Mouse (Mus musculus) lung, embryonic 14.5 days (tissue): ENCODE measurements around the gene Wapl. TPM values are rescaled to one million over a fixed set of nuclear protein-coding genes. Genes with fewer than 3 reads are reported as not detected.

Experiments
- ATAC-seq: fragments of 200-750 bp; cut with Nextera tagmentation; 2 replicates; pipeline ENCODE4 v1.8.0; 2017; ENCODE audit warnings: mild to moderate bottlenecking, moderate TSS enrichment, moderate library complexity; ENCODE audit not compliant: insufficient read depth
- DNase-seq: peaks from one replicate; pipeline ENCODE4 v3.0.0-alpha.2; 2015
- H3K27ac ChIP-seq: fragments of 300-500 bp; sonication (generic); 2 replicates; pipeline ENCODE4 v1.5.1; 2014; ENCODE audit warnings: low read depth, mild to moderate bottlenecking, moderate library complexity
- H3K27me3 ChIP-seq: fragments of 300-500 bp; sonication (generic); 2 replicates; pipeline ENCODE4 v1.6.1; 2014; ENCODE audit warnings: low read length, control low read depth; ENCODE audit not compliant: insufficient read depth
- H3K36me3 ChIP-seq: fragments of 300-500 bp; sonication (generic); 2 replicates; pipeline ENCODE4 v1.6.1; 2014; ENCODE audit warnings: control low read depth; ENCODE audit not compliant: insufficient read depth
- H3K4me1 ChIP-seq: fragments of 300-500 bp; sonication (generic); 2 replicates; pipeline ENCODE4 v1.6.1; 2014; ENCODE audit warnings: antibody characterized with exemption, control low read depth; ENCODE audit not compliant: insufficient read depth
- H3K4me2 ChIP-seq: fragments of 300-500 bp; sonication (generic); 2 replicates; pipeline ENCODE4 v1.6.1; 2014; ENCODE audit warnings: mild to moderate bottlenecking
- H3K4me3 ChIP-seq: fragments of 300-500 bp; sonication (generic); 2 replicates; pipeline ENCODE4 v1.5.1; 2014; ENCODE audit warnings: low read depth, low read length
- H3K9ac ChIP-seq: fragments of 300-500 bp; sonication (generic); 2 replicates; pipeline ENCODE4 v1.6.1; 2014
- H3K9me3 ChIP-seq: fragments of 300-500 bp; sonication (generic); 2 replicates; pipeline ENCODE4 v1.6.1; 2016; ENCODE audit warnings: low read depth, low read length, control low read depth
- CTCF ChIP-seq: IDR thresholded peaks from 2 replicates; pipeline ENCODE4 v1.5.1; 2016; ENCODE audit warnings: antibody characterized with exemption, low read depth
- WGBS: fragments of 180-500 bp; shearing (Covaris S2); extraction: QIAGEN DNeasy Blood & Tissue Kit; methylation state at CpG from one replicate; pipeline ENCODE4 v1.1.7; 2014; 5-methylcytosine and 5-hydroxymethylcytosine counted together
- polyA plus RNA-seq: library from polyadenylated mRNA; unstranded; fragments of >200 nt; fragmentation: Nextera tagmentation; extraction: Ambion mirVana; gene quantifications from 2 replicates; pipeline ENCODE4 v1.2.1, GENCODE M21; 2014

Wapl gene
- 28.2 and 29.2 TPM in 2 replicates for polyA plus RNA-seq

DNA sequence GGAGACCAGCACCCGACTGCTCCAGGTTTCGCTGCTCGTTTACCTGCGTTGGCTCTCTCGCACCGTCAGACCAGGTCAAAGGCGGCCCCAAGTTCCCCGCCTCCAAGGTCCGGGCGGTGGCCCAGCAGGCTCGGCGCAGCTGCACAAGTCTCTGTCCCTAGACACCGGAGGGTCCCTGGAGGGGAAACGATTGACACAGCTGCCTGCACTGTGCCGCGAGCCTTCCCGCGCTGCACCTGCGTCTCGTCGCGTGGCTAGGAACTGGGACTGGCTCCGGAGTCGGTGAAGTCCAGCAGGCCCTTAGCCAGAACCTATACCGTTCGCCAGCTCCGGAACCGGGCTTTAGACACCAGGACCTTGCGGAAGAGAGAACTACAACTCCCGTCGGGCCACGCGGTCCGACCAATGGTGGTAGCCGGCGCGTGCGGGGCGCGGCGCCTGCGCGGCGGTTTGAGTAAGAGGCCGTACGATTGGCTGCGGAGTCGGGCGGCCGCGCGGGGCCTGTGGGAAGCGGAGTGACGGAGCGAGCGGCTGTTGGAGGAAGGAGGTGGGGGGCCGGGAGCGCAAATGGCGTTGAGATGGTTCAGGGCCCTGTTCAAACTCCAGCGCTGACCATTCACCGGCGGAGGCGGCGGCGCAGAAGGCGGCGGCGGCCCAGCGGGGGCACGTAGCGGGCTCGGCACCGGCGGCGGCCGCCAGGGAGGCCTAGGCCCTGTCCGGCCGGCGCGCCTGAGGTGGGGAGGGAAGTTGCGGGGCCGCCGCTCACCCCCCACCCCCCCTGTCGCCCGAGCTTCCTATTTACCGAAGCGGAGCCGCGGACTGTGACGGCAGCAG lies at the start of gene Wapl:
TSS of gene Wapl (plus strand) at position 534 of the 834 bp plus-strand sequence.
- peak; percentile 98 for DNase-seq
- H3K4me1 ChIP-seq = peaks cover 6% of the 10 kb centered on the region; the same call in 1 of the 2 replicates
- H3K9me3 ChIP-seq = no peaks in the 10 kb centered on the region
- H3K36me3 ChIP-seq = peaks cover 11% of the 10 kb centered on the region; the same call in 1 of the 2 replicates
- H3K4me2 ChIP-seq = peak within 1 kb of the TSS; percentile 83
- H3K4me3 ChIP-seq = peak within 1 kb of the TSS; percentile 99
- H3K27ac ChIP-seq = peak within 1 kb of the TSS; percentile 93
- peak; percentile 99 for ATAC-seq
- TF ChIP-seq CTCF = no peak
- H3K9ac ChIP-seq = peak within 1 kb of the TSS; percentile 98
- H3K27me3 ChIP-seq = no peaks in the 10 kb centered on the region
- under 1% methylated on average over 88 of the region's 90 CpGs for WGBS

- ATAC-seq (no peak), DNase-seq (no peak)
- no peaks in the 10 kb centered on the region for H3K27me3 ChIP-seq
- WGBS = 75% methylated on average over 7 of the region's 7 CpGs
- no peak overlapping the region for H3K27ac ChIP-seq
- no peaks in the 10 kb centered on the region for H3K36me3 ChIP-seq
- no peaks in the 10 kb centered on the region for H3K4me1 ChIP-seq
- no peak for TF ChIP-seq CTCF
- no peak overlapping the region for H3K4me3 ChIP-seq
- no peak overlapping the region for H3K4me2 ChIP-seq
- H3K9me3 ChIP-seq = no peaks in the 10 kb centered on the region
- H3K9ac ChIP-seq = no peak overlapping the region
These were observed 46.9 kb upstream of the Wapl start for GRCm38 (mm10) chr14:34626824-34627223.

GRCm38 (mm10) chr14:34632722-34633448 lies 40.8 kb upstream of the Wapl start:
- no peaks in the 10 kb centered on the region for H3K9me3 ChIP-seq
- no peak overlapping the region for H3K4me3 ChIP-seq
- no peak for TF ChIP-seq CTCF
- WGBS = 55% methylated on average over 10 of the region's 10 CpGs
- no peaks in the 10 kb centered on the region for H3K27me3 ChIP-seq
- no peak overlapping the region for H3K27ac ChIP-seq
- no peak overlapping the region for H3K9ac ChIP-seq
- no peak overlapping the region for H3K4me2 ChIP-seq
- DNase-seq (no peak), ATAC-seq (no peak)
- no peaks in the 10 kb centered on the region for H3K4me1 ChIP-seq
- no peaks in the 10 kb centered on the region for H3K36me3 ChIP-seq

DNA sequence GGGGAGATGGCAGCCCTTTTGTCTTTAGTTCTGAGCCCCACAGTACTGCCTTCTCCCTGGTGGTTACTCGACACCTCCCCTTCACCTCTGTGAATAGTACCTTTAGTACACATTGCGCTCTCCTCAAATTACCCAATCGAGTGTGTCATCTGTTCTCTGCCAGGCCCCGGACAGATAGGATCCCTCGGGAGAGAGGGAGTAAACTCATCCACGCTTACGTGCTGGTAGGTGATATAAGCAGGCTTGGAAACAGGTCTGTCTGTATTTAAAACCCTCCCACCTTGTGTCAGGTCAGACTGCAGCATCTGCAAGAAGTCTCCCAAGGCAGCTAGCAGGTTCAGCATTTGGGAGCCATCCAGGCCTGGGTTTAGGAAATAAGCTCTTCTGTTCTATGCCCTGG lies 38.5 kb upstream of the Wapl start:
- no peaks in the 10 kb centered on the region for H3K36me3 ChIP-seq
- no peaks in the 10 kb centered on the region for H3K4me1 ChIP-seq
- H3K4me2 ChIP-seq = no peak overlapping the region
- ATAC-seq (no peak), DNase-seq (no peak)
- H3K4me3 ChIP-seq = no peak overlapping the region
- no peaks in the 10 kb centered on the region for H3K9me3 ChIP-seq
- no peaks in the 10 kb centered on the region for H3K27me3 ChIP-seq
- no peak overlapping the region for H3K9ac ChIP-seq
- TF ChIP-seq CTCF = no peak
- no peak overlapping the region for H3K27ac ChIP-seq
- WGBS = 37% methylated on average over 7 of the region's 7 CpGs

DNA sequence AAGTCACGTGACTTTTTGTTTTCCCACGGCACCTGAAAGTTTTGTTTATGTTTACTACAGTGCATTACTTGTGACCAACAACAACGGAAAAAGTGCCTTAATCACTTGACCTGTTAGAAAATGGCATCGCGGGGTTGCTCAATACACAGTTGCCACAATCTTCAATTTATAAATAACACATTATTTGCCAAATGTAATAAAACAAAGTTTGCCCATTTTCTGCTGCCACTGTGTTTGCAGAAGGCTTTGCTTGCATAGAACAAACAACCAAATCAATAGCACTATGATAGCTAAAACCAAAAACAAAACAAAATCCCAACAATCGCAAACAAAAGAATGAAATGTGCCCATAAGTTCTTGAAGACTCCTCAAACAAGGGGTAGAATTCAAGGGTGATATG lies 38.0 kb upstream of the Wapl start:
- no peak for TF ChIP-seq CTCF
- Histone ChIP-seq H3K9ac (no peak overlapping the region), H3K36me3 (no peaks in the 10 kb centered on the region), H3K9me3 (no peaks in the 10 kb centered on the region), H3K4me1 (no peaks in the 10 kb centered on the region), H3K27ac (no peak overlapping the region), H3K4me3 (no peak overlapping the region), H3K27me3 (no peaks in the 10 kb centered on the region), H3K4me2 (no peak overlapping the region)
- DNase-seq (no peak), ATAC-seq (no peak)
- 76% methylated on average over 6 of the region's 6 CpGs for WGBS

GRCm38 (mm10) chr14:34644140-34644539 lies 29.6 kb upstream of the Wapl start:
- Histone ChIP-seq H3K4me3 (no peak overlapping the region), H3K9ac (no peak overlapping the region), H3K36me3 (no peaks in the 10 kb centered on the region), H3K4me2 (no peak overlapping the region), H3K27me3 (no peaks in the 10 kb centered on the region), H3K4me1 (no peaks in the 10 kb centered on the region), H3K9me3 (no peaks in the 10 kb centered on the region), H3K27ac (no peak overlapping the region)
- 56% methylated on average over 7 of the region's 7 CpGs for whole genome bisulfite sequencing
- ATAC-seq = no peak
- TF ChIP-seq CTCF = no peak
- no peak for DNase-seq

GRCm38 (mm10) chr14:34647870-34648475 lies 25.8 kb upstream of the Wapl start:
- DNase-seq = peak; percentile 52
- 73% methylated on average over 8 of the region's 8 CpGs for WGBS
- no peak for ATAC-seq
- no peaks in the 10 kb centered on the region for H3K27me3 ChIP-seq
- H3K27ac ChIP-seq = no peak overlapping the region
- H3K4me1 ChIP-seq = no peaks in the 10 kb centered on the region
- H3K4me3 ChIP-seq = no peak overlapping the region
- H3K36me3 ChIP-seq = no peaks in the 10 kb centered on the region
- H3K9me3 ChIP-seq = no peaks in the 10 kb centered on the region
- no peak for TF ChIP-seq CTCF
- no peak overlapping the region for H3K9ac ChIP-seq
- H3K4me2 ChIP-seq = no peak overlapping the region
